Mouse (Mus musculus): ENCODE measurements at regions not wholly inside any gene's neighbourhood (a gene's known extent, or its start where the extent isn't known, plus 50 kb on each side); places are given as distances from the start of the nearest gene placed in this dataset.

DNA sequence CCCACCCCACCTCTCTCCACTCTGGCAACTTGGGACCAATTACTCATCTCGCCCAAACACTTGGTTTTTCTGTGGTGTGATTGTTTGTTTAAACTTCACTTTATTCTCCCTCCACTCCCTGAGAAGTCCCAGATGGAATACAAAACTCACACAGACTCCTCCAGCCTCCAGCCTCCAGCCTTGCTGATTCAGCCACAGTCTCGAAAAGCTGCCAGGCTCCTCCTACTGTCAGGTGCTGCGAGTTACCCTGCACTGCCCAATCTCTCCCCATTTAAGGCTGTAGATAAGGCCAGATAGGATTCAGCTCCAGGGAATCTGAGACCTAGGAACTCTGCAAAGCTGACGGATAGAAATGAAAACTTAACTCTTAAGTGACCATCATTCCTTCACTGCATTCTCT lies 340.7 kb downstream of the Cmpk2 start:
- H3K4me3 ChIP-seq (replicated peaks), result no peak overlapping the region
- 6% methylated on average over 4 of the region's 4 CpGs for WGBS
- peak overlapping the region; percentile 82 for H3K27ac ChIP-seq
- no peaks in the 10 kb centered on the region for H3K9me3 ChIP-seq
- peak; percentile 63; the same call in 1 of the 2 replicates for ATAC-seq (ENCODE audit: insufficient number of reproducible peaks, insufficient read depth, low FRiP score, low TSS enrichment, low read depth)
- H3K27me3 ChIP-seq, result no peaks in the 10 kb centered on the region
- H3K9ac ChIP-seq (replicated peaks), result no peak overlapping the region
- peak overlapping the region; percentile 9 for H3K4me2 ChIP-seq
- no peaks in the 10 kb centered on the region for H3K36me3 ChIP-seq
- H3K4me1 ChIP-seq (replicated peaks), result peaks cover 48% of the 10 kb centered on the region

DNA sequence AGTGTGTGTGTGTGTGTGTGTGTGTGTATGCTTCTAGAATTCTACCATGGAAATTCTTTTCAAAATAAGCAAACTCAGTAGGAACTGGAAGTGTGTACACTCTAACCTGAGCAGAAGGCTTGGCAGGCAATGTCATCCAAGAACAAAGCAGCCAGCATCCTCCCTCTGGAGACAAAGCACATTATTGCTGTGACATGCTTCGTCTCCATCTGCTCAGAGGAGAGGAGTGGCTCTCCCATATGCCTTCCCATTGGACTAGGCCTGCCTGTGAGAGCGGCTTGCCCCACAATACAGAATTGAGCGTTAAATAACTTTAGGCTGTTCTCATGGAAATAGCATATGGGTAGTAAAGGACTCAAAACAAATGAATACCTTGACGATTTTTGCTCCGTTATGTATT lies 333.5 kb downstream of the Cmpk2 start:
- 79% methylated on average over 5 of the region's 5 CpGs for WGBS
- H3K27me3 ChIP-seq, result no peaks in the 10 kb centered on the region
- no peaks in the 10 kb centered on the region for H3K4me1 ChIP-seq (replicated peaks)
- H3K9ac ChIP-seq (replicated peaks), result no peak overlapping the region
- H3K27ac ChIP-seq, result no peak overlapping the region
- no peaks in the 10 kb centered on the region for H3K9me3 ChIP-seq
- H3K36me3 ChIP-seq, result no peaks in the 10 kb centered on the region
- H3K4me3 ChIP-seq (replicated peaks), result no peak overlapping the region
- no peak for ATAC-seq (ENCODE audit: insufficient number of reproducible peaks, insufficient read depth, low FRiP score, low TSS enrichment, low read depth)
- no peak overlapping the region for H3K4me2 ChIP-seq

GRCm38 (mm10) chr12:26799310-26799709 lies 330.3 kb downstream of the Cmpk2 start:
- WGBS, result 84% methylated on average over 6 of the region's 6 CpGs
- Histone ChIP-seq H3K36me3 (no peaks in the 10 kb centered on the region), H3K27ac (no peak overlapping the region), H3K4me1 (replicated peaks) (no peaks in the 10 kb centered on the region), H3K4me3 (replicated peaks) (no peak overlapping the region), H3K27me3 (no peaks in the 10 kb centered on the region), H3K4me2 (no peak overlapping the region), H3K9ac (replicated peaks) (no peak overlapping the region), H3K9me3 (no peaks in the 10 kb centered on the region)
- no peak for ATAC-seq (ENCODE audit: insufficient number of reproducible peaks, insufficient read depth, low FRiP score, low TSS enrichment, low read depth)

DNA sequence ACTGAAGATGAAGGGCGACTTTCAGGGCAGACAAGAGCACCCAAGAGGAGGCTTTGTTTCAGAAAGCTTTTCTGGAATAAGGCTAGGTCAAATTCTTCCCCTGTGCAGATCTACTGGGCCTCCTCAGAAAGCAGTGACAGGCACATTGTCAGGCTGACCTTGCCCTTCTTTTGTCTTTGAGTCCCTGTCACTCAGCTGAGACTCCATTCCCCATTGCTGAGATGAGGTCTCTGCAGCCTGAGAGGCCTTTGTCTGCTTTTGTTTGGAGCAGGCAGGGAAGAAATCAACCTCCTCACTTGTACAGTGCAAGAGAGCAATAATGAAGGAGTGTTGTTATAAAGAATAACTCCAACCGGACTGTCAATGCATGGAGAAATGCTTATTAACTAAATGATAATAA lies 327.4 kb downstream of the Cmpk2 start:
- Histone ChIP-seq H3K36me3 (no peaks in the 10 kb centered on the region), H3K27me3 (no peaks in the 10 kb centered on the region), H3K4me2 (no peak overlapping the region), H3K4me3 (replicated peaks) (no peak overlapping the region), H3K27ac (no peak overlapping the region), H3K9ac (replicated peaks) (no peak overlapping the region), H3K9me3 (no peaks in the 10 kb centered on the region), H3K4me1 (replicated peaks) (no peaks in the 10 kb centered on the region)
- no peak for ATAC-seq (ENCODE audit: insufficient number of reproducible peaks, insufficient read depth, low FRiP score, low TSS enrichment, low read depth)
- 94% methylated on average over 2 of the region's 2 CpGs for WGBS

DNA sequence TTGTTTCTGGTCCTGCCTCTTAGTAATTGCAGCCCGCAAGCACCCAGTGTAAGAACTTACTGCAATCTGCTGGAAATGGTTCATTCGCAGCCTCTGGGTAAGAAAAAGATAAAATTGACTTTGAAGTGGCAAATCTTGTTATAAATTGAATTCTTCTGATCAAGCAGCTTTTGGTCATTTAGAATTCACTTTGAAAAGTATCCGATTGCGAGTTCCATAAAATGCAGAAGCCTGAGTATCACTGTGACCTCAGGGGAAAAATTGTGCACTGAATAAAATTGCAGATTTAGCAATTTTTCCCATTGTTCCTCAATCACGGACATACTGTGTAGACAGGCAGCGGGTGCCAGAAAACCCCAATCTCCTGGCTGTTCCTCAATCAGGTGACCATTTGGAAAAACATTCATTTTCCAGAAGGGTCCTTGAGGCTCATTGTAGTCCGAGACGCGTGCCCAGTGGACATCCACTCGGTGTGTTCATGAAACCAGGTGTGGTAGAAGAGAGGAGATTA lies 320.4 kb downstream of the Cmpk2 start:
- Histone ChIP-seq H3K36me3 (no peaks in the 10 kb centered on the region), H3K4me1 (replicated peaks) (no peaks in the 10 kb centered on the region; the same call in 1 of the 2 replicates), H3K9ac (replicated peaks) (no peak overlapping the region), H3K4me2 (no peak overlapping the region), H3K27me3 (no peaks in the 10 kb centered on the region), H3K9me3 (no peaks in the 10 kb centered on the region), H3K27ac (no peak overlapping the region), H3K4me3 (replicated peaks) (no peak overlapping the region)
- 80% methylated on average over 10 of the region's 10 CpGs for WGBS
- ATAC-seq (ENCODE audit: insufficient number of reproducible peaks, insufficient read depth, low FRiP score, low TSS enrichment, low read depth), result no peak

- no peak overlapping the region for H3K27ac ChIP-seq
- no peaks in the 10 kb centered on the region; the same call in 1 of the 2 replicates for H3K4me1 ChIP-seq (replicated peaks)
- H3K4me3 ChIP-seq (replicated peaks), result no peak overlapping the region
- H3K9me3 ChIP-seq, result no peaks in the 10 kb centered on the region
- 76% methylated on average over 2 of the region's 2 CpGs for WGBS
- no peak overlapping the region for H3K4me2 ChIP-seq
- no peak overlapping the region for H3K9ac ChIP-seq (replicated peaks)
- H3K27me3 ChIP-seq, result no peaks in the 10 kb centered on the region
- no peak for ATAC-seq (ENCODE audit: insufficient number of reproducible peaks, insufficient read depth, low FRiP score, low TSS enrichment, low read depth)
- no peaks in the 10 kb centered on the region for H3K36me3 ChIP-seq
Measured at GRCm38 (mm10) chr12:26785550-26785949, 316.5 kb downstream of the Cmpk2 start.

DNA sequence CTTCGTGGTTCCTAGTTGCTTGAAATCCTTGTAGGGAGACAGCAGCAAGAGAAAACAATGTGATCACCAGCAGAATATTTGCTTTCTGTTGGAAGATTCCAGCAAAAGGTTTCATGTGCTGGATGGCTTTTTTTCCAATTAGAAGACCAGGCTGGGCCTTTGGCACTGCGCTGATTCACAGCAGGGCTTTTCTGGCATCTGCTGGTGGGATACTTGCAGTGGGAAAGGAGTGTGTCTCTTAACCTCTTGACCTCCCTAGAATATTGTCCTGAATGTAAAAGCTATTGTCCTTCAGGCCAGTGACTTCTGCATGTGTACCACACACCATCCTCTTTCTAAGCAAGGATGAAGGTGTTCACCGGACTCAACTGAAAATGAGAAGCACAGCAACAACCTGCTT lies 315.4 kb downstream of the Cmpk2 start:
- H3K27ac ChIP-seq, result no peak overlapping the region
- no peaks in the 10 kb centered on the region for H3K27me3 ChIP-seq
- 87% methylated on average over 3 of the region's 3 CpGs for WGBS
- H3K4me1 ChIP-seq (replicated peaks), result no peaks in the 10 kb centered on the region; the same call in 1 of the 2 replicates
- no peak overlapping the region for H3K4me2 ChIP-seq
- H3K36me3 ChIP-seq, result no peaks in the 10 kb centered on the region
- H3K9me3 ChIP-seq, result no peaks in the 10 kb centered on the region
- ATAC-seq (ENCODE audit: insufficient number of reproducible peaks, insufficient read depth, low FRiP score, low TSS enrichment, low read depth), result no peak
- H3K9ac ChIP-seq (replicated peaks), result no peak overlapping the region
- no peak overlapping the region for H3K4me3 ChIP-seq (replicated peaks)

GRCm38 (mm10) chr12:26783800-26784199 lies 314.8 kb downstream of the Cmpk2 start:
- H3K27me3 ChIP-seq, result no peaks in the 10 kb centered on the region
- peaks cover 5% of the 10 kb centered on the region; the same call in 1 of the 2 replicates for H3K4me1 ChIP-seq (replicated peaks)
- H3K9me3 ChIP-seq, result no peaks in the 10 kb centered on the region
- no peak overlapping the region for H3K27ac ChIP-seq
- no peaks in the 10 kb centered on the region for H3K36me3 ChIP-seq
- WGBS, result 83% methylated on average over 3 of the region's 3 CpGs
- H3K9ac ChIP-seq (replicated peaks), result no peak overlapping the region
- no peak overlapping the region for H3K4me2 ChIP-seq
- no peak overlapping the region for H3K4me3 ChIP-seq (replicated peaks)
- ATAC-seq (ENCODE audit: insufficient number of reproducible peaks, insufficient read depth, low FRiP score, low TSS enrichment, low read depth), result no peak

GRCm38 (mm10) chr12:26781537-26781936 lies 312.5 kb downstream of the Cmpk2 start:
- ATAC-seq (ENCODE audit: insufficient number of reproducible peaks, insufficient read depth, low FRiP score, low TSS enrichment, low read depth), result no peak
- no peak overlapping the region for H3K27ac ChIP-seq
- WGBS, result 82% methylated on average over 3 of the region's 3 CpGs

GRCm38 (mm10) chr12:26778796-26779195 lies 309.8 kb downstream of the Cmpk2 start:
- 0 out of 2 replicates have a peak, but pooled peaks cover 3% of the 10 kb centered on the region for H3K9me3 ChIP-seq
- WGBS, result 46% methylated on average over 3 of the region's 3 CpGs
- no peak overlapping the region for H3K27ac ChIP-seq
- H3K4me2 ChIP-seq, result no peak overlapping the region
- ATAC-seq (ENCODE audit: insufficient number of reproducible peaks, insufficient read depth, low FRiP score, low TSS enrichment, low read depth), result no peak
- H3K4me1 ChIP-seq (replicated peaks), result peaks cover 9% of the 10 kb centered on the region; the same call in 1 of the 2 replicates
- H3K4me3 ChIP-seq (replicated peaks), result no peak overlapping the region
- no peaks in the 10 kb centered on the region for H3K27me3 ChIP-seq
- no peaks in the 10 kb centered on the region for H3K36me3 ChIP-seq
- no peak overlapping the region for H3K9ac ChIP-seq (replicated peaks)

More at GRCm38 (mm10) chr12:26781537-26781936, 312.5 kb downstream of the Cmpk2 start:
- H3K4me3 ChIP-seq (replicated peaks), result no peak overlapping the region
- H3K9ac ChIP-seq (replicated peaks), result no peak overlapping the region
- H3K27me3 ChIP-seq, result no peaks in the 10 kb centered on the region
- no peaks in the 10 kb centered on the region for H3K36me3 ChIP-seq
- H3K9me3 ChIP-seq, result no peaks in the 10 kb centered on the region
- H3K4me1 ChIP-seq (replicated peaks), result peaks cover 9% of the 10 kb centered on the region; the same call in 1 of the 2 replicates
- H3K4me2 ChIP-seq, result no peak overlapping the region

GRCm38 (mm10) chr12:26776986-26777385 lies 308.0 kb downstream of the Cmpk2 start:
- H3K4me3 ChIP-seq (replicated peaks), result no peak overlapping the region
- no peak overlapping the region for H3K4me2 ChIP-seq
- peaks cover 9% of the 10 kb centered on the region; the same call in 1 of the 2 replicates for H3K4me1 ChIP-seq (replicated peaks)
- ATAC-seq (ENCODE audit: insufficient number of reproducible peaks, insufficient read depth, low FRiP score, low TSS enrichment, low read depth), result no peak
- no peaks in the 10 kb centered on the region for H3K27me3 ChIP-seq
- H3K9ac ChIP-seq (replicated peaks), result no peak overlapping the region
- H3K9me3 ChIP-seq, result 0 out of 2 replicates have a peak, but pooled peaks cover 3% of the 10 kb centered on the region
- H3K36me3 ChIP-seq, result no peaks in the 10 kb centered on the region
- WGBS, result 96% methylated on average over 1 of the region's 1 CpGs
- no peak overlapping the region for H3K27ac ChIP-seq

GRCm38 (mm10) chr12:26774016-26774415 lies 305.0 kb downstream of the Cmpk2 start:
- H3K4me2 ChIP-seq, result no peak overlapping the region
- H3K27me3 ChIP-seq, result no peaks in the 10 kb centered on the region
- H3K9ac ChIP-seq (replicated peaks), result no peak overlapping the region
- H3K9me3 ChIP-seq, result 0 out of 2 replicates have a peak, but pooled peaks cover 3% of the 10 kb centered on the region
- H3K4me1 ChIP-seq (replicated peaks), result peaks cover 10% of the 10 kb centered on the region
- H3K27ac ChIP-seq, result no peak overlapping the region
- no peak for ATAC-seq (ENCODE audit: insufficient number of reproducible peaks, insufficient read depth, low FRiP score, low TSS enrichment, low read depth)
- 88% methylated on average over 2 of the region's 2 CpGs for WGBS
- H3K36me3 ChIP-seq, result no peaks in the 10 kb centered on the region
- no peak overlapping the region for H3K4me3 ChIP-seq (replicated peaks)

All from limb, embryonic 12.5 days (tissue).